Mouse (Mus musculus): ENCODE data around the gene Zbbx.

The Zbbx gene

DNA sequence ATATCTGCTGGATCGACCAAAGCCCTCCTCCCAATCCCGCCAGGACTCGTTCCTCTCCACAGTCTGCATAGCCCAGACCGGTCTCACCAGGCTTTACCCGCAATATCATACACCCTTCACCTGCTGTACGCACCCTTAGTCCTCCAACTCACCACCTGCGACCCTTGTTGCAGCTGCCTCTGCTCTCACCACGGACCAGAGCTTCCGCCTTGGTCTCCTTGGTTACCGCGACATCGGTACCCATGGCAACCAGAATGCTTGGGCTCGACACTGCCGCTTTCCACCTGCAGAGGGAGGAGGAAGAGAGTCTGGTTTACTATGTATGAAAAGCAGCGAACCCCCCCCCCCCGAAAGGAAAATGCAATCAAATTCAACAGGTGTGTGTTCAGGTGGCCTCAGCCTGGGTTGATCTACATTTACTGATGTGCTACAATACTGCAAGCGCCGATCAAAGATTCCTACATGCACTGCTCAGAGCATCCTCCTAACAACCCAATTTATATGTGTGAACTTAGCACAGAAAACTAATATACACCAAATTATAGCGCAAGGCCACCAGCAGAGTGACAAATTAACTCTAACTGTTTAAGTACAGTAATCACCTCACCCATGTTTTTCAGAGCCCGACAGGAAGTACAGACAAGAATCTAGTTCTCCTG is at the start of gene Zbbx:
Gene Zbbx, minus strand, starts transcription at position 197 of the 659 bp plus-strand sequence.
- peak; percentile 83 for DNase-seq

DNA sequence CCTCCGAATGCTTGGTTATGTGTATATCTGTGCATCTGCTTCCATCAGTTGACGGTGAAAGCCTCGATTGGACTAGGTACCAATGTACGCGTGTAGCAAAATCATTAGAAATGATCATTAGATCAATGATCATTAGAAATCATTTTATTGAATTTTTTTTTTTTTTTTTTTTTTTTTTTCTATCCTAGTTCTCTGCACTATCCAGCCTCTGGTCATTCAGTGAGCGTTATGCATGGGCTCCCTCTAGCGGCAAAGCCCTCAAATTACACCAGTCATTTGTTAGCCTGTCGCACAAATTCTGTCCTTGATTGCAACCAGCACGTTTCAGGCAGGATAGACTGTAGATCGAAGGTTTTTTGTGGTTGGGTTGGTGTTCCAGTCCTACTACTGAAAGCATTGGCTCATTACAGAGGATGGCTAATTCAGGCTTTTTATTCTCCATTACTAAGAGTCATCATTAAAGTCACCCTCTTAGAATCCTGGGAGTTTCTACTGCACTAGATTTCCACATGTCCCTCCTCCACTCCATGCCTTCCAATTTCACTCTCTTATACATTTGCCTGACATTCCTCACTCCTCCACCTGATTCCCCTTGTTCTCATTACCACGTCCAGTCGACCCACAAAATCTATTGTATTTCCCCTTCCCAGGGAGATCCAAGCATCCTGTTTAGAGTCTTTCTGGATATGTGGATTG is 38.1 kb upstream of the Zbbx start:
- peak; percentile 56 for DNase-seq

DNA sequence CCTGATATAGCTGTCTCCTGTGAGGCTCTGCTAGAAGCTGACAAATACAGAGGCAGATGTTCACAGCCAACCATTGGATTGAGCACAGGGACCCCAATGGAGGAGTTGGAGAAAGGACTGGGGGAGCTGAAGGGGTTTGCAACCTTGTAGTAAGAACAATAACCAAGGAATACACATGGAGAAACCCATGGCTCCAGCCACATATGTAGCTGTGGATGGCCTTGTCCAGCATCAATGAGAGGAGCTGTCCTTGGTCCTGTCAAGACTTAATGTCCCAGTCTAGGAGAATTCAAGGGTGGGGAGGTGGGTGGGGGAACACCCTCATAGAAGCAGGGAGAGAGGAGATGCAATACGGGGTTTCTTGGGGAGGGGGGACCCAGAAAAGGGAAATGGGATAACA is 17.8 kb upstream of the Zbbx start:
- DNase-seq = no peak

DNA sequence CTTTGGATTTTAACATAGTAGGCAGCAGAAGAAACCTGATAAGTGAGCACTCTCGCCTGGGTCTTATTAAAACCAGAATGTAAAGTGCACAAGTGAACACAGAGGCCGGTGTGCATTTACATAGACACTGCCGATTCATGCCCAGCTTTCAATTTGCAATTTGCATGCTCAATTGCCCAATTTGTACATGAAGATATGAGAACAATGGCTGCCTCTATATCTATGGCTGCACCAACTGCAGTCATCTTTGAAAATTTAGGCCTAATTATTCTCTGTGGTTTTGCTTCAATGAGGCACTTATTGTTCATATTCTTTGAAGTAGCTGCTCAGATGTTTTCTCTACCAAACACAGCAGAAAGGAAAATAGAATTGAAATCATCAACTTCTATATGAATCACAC is 23.0 kb downstream of the Zbbx start:
- DNase-seq = no peak

DNA sequence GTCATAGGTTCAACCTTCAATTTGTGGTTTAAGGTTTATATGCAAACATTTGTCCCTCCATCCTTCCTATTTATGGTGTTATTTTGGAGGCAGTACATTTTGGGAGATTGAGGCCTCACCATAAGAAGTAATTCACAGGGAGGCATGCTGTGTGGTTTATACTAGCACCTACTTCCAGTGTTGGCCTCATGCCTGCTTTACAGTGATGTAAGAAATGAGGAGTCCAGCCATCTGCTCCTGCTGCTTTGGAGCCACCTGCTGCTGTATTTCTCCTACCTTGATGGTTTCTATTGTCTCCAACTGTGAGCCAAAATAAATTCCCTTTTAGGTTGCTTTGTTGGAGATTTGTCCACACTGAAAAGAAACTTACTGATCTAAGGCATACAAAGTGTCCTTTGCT is 60.0 kb downstream of the Zbbx start:
- DNase-seq = no peak

DNA sequence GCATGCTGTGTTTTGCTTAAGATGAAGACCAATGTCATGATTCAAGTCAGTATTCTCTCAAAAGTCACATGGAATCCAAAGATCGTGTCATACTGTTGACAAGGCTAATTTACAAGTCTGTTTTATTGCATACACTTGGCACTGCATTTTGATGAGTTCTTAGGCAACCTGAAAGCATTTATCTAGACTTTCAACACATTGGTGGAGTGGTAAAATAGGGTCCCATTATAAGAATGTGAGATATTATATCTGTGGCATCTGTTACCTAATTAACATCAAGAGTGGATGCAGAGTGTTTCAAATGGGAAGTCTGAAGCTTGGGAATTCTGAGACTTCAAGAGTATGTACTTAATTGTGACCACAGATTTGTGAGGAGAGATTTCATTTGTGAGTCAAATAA is 79.1 kb downstream of the Zbbx start:
- DNase-seq = no peak

DNA sequence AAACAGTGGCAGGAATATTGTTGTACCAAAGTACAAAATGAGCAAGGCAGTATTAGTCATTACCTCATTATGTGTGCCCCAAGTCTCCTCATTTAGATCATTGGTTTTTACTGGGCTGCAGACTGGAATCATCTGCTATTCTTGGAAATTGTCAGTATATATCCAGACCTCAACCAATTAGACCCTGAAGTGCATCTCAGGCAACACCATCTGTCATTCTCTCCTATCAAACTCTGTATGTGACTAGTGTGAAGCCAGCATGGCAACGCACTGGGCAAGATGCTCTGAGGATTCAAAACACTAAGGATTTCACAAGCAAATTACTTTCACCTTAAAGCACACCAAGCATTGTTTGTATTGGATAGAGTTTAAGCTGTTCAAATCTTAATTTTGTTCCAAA is 85.9 kb downstream of the Zbbx start:
- DNase-seq = no peak

DNA sequence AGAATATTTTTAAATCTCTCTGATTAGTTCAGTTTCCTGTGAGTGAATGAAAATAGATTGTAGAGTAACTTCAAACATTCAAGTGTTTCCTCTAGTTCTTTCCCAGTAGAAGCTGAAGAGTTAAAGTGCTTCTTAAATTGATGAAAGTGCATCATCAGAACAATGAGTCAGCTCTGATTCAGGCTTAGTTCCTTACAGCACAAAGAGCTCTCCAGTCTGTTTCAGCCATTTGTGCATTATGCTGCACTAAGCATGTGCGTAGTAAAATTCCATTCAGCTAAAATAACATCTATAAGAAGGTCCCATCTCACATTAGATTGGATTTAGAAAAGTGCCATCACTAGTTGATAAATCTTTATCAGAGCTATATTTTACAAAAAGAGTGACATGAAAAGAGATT is 155.1 kb downstream of the Zbbx start:
- no peak for DNase-seq
